Mouse (Mus musculus) stomach, postnatal 0 days (tissue): ENCODE results near the gene Pkm.

ENCODE experiments used
- CTCF ChIP-seq: IDR thresholded peaks from 2 replicates; pipeline ENCODE4 v1.5.1; 2016; ENCODE audit warnings: antibody characterized with exemption, low read depth, mild to moderate bottlenecking, moderate library complexity
- EP300 ChIP-seq: optimal IDR thresholded peaks from 2 replicates; pipeline ENCODE3; 2016; ENCODE audit warnings: antibody characterized with exemption

DNA sequence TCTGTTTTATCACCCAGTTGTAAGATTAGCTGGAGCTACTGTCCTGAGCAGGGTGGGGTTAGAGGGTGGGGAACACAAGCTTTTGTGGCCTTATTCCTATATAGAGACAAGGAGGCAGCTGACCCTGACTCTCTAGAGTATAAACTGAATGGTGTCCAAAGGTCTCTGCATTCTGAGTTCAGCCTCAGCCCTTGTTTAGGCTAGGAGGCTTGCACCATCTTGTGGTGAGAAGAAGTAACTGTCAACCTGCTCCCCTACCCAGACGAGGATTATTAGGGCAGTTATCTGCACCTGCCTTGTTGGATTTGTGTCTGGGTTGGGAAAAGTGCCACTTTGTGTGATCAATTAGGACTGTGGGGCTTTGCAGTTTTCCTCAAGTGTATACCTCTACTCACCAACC lies 22.1 kb downstream of the Pkm start:
- peak; percentile 88 for TF ChIP-seq CTCF
- no peak for TF ChIP-seq EP300
